Mouse (Mus musculus) ovary, postnatal 36 days (tissue): Measurements from ENCODE around the gene Polh.

ENCODE experiments used
- DNase-seq: peaks from one replicate; pipeline ENCODE4 v3.0.0; 2022; ENCODE audit warnings: low spot score, mixed read lengths

The Polh gene

GRCm38 (mm10) chr17:46202421-46203071 is at the start of gene Polh, which contains the start of gene Xpo5:
Gene Polh, minus strand, starts transcription at chr17:46202645.
Gene Xpo5, plus strand, starts transcription at chr17:46202782.
- peak; percentile 94 for DNase-seq

GRCm38 (mm10) chr17:46251174-46251573 is 48.7 kb upstream of the Polh start:
- DNase-seq = no peak

GRCm38 (mm10) chr17:46248189-46248522 is 45.7 kb upstream of the Polh start:
- DNase-seq = no peak

- peak; percentile 92 for DNase-seq
Observed at GRCm38 (mm10) chr17:46247512-46248188, 45.2 kb upstream of the Polh start, which contains the start of the genes Polr1c and Yipf3. Gene Polr1c, minus strand, starts transcription at chr17:46248054. Gene Yipf3, plus strand, starts transcription at chr17:46248080.

GRCm38 (mm10) chr17:46244579-46244978 is 42.1 kb upstream of the Polh start:
- peak; percentile 42 for DNase-seq

- no peak for DNase-seq
Observed at GRCm38 (mm10) chr17:46243624-46244023, 41.2 kb upstream of the Polh start.

GRCm38 (mm10) chr17:46242993-46243392 is 40.5 kb upstream of the Polh start:
- DNase-seq = no peak

DNA sequence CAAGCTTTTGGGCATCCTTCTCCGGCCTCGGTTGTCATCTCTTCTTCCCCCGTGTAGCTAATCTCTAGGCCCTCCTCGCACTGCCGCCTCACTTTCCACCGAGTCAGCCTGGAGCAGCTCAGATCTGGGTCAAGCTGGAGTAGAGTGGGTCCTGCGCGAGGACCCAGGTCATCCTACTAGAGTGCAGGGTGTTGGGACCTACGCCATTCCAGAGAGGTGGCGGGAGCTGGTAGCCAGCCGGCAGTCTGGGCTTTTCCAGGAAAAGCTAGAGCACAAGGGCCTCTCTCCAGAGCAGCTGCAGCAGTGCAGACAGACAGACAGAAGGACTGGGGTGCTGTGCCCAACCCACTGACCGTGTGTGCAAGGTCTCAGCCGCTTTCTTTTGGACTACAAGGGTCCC is 39.8 kb upstream of the Polh start:
- no peak for DNase-seq

- no peak for DNase-seq
Observed at GRCm38 (mm10) chr17:46241471-46241870, 39.0 kb upstream of the Polh start.

DNA sequence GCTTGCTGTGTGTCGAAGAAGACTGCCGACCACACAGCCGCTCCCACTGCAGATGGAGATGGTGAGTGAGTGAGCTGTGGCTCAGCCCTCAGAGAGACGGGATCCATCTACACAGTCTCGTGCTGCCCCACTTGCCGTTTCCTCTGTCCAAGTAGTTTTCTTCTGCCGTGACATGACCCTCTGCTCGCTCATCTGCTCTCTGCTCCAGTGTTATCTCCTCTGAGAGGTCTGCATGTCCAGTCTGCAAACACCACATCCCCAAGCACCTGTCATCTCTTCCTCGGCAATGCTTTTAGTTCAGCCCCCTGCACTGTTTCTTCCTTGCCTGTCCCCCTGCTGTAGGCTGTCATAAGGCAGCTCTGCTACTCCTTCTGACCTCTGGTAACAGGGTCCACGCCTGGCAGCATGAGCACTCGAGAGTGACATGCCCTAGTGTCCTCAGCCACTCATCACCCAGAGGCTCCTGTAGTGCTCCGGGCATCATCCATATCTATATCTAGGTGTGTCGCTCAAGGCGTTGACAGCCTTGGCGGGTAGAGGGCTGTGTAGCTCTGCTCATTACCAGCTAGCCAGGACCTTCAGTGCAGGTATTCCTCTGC is 37.2 kb upstream of the Polh start:
- DNase-seq = no peak

DNA sequence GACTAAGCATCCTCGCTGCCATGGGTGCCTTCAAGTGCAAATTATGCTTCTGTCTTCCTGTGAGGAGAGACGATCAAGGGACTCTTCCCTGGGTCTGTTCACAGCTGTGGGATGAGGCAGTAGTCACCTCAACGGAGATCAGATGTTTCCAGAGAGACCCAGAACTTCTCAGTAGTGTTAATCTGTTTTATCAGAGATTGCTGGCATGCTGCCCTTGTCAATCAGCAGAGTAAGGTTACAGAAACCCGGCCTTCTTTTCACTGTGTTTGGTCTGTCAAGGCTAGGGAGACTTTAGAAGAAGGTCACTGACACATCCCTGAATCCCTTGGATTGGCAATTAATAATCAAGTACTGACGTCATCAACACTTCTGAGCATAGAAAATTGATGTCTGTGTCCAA is 35.0 kb upstream of the Polh start:
- DNase-seq = no peak

GRCm38 (mm10) chr17:46237079-46237478 is 34.6 kb upstream of the Polh start:
- DNase-seq = no peak

DNA sequence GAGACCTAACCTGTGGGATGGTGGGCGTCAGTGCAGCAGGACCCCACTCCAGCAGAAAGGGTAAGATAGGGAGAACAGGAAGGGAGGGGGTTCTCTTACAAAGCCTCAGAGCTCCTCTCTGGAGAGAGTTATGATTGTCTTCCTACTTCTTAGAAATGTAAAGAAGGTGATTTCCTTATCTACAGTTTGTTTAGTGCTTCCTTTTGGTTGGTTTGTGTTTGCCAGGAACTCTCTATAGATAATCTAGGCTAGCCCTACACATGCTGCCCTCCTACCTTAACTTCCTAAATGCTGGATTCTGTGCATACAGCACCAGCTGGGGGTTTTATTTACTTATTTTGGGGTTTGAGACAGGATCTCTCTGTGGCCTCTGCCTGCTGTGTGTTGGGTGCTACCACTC is 33.6 kb upstream of the Polh start:
- DNase-seq = no peak

DNA sequence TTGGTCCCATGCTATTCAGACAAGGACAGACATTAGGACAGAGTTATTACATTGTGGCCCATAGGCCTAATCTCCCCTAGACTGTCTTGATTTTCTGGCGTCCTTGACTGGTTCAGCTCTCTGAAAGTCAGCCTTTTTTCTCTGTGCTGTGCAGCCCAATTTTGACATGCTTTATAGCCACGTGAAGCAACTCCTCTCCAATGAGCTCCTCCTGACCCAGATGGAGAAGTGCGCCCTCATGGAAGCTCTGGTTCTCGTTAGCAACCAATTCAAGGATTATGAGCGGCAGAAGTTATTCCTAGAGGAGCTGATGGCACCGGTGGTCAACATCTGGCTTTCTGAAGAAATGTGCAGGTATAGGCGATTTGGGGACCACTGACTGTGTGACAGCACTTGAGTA is 25.1 kb upstream of the Polh start:
- DNase-seq = no peak

- no peak for DNase-seq
Observed at GRCm38 (mm10) chr17:46221601-46222000, 19.2 kb upstream of the Polh start.

DNA sequence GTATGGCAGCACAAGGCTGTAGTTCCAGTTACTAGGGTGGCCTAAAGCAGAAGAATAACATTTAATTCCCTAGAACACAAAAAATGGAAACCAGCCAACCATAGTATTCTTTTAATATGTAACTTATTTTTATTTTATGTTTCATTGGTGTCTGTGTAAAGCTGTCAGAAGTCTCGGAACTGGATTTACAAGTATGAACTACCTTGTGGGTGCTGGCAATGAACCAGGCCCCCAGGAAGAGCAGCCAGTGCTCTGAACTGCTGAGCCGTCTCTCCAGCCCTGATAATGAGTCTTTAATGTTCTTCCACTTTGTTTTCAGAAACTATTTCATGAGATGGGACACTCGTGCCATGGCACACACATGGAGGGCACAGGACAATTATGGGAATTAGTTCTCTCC is 8.1 kb upstream of the Polh start:
- no peak for DNase-seq

DNA sequence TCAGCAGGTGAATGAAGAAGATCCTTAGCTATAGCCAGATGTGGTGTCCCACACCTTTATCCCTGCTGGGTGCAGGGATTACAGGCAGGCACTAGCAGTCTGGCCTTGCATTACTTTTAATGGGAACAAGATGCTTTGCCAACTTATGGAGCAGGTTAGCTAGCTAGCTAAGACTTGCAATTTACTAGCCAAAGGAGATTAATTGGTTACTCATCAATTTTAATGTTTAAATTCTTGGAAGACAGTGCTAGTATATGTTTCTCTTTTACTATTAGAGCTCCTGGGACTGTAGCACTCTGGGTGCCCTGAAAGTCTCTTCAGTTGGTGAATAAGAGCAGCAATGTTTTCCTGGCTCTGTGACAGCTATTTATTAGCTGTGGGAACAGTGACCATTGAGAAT is 4.2 kb upstream of the Polh start:
- DNase-seq = no peak

- DNase-seq = no peak
Observed at GRCm38 (mm10) chr17:46203078-46203477, 633 bp upstream of the Polh start.

DNA sequence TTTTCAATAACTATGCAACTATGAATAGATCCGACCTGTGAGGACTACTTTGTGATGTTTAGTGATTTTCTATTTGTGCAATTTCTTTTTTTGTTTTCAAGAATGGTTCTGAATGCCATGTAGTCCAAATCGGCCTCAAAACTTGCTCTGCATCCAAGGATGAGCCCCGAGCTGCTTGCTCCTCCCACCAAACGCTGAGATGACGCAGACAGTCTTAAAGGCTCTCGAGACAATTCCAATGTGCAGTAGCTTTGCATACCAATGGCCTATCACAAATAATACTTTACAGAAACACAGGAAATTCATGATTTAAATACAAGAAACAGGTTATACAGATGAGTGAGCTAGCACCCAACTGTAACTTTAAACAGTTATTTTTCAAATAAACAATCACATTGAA is 1.3 kb downstream of the Polh start:
- DNase-seq = no peak

DNA sequence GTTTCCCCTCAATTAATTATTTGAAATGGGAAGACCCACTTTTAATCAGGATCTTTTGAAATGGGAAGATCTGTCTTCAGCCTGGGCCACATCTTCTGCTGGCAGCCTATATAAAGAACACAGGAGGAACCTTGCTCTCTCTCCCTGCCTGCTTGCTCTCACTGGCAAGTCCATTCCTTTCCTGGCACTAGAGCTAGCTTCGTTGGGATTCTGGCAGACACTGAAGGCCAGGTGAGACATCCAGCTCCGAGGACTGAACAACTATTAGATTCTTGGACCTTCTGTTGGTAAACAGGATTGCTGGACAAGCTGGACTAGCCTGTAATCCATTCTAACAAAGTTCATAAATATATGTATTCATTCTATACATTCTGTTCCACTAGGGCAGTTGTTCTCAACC is 13.6 kb downstream of the Polh start:
- DNase-seq = no peak

- DNase-seq = no peak
Observed at GRCm38 (mm10) chr17:46182273-46182672, 20.2 kb downstream of the Polh start.

DNA sequence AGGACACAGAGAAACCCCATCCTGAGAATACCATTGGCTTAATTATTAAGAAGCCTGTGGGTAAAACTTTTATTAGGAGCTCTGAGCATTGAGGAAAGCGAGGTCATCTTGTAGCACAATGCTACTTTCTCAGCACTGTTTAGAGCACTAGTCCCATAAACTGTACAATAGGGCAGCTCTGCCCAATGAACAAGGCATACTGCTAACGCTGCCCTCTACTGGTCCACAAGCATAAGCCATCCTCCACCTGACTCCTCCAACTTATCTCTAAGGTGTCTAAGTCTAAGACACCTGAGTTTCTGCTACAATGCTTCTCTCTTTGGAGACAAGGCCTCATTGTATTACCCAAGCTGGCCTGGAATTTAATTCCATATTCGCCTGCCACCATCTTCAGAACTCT is 31.9 kb downstream of the Polh start:
- DNase-seq = no peak

DNA sequence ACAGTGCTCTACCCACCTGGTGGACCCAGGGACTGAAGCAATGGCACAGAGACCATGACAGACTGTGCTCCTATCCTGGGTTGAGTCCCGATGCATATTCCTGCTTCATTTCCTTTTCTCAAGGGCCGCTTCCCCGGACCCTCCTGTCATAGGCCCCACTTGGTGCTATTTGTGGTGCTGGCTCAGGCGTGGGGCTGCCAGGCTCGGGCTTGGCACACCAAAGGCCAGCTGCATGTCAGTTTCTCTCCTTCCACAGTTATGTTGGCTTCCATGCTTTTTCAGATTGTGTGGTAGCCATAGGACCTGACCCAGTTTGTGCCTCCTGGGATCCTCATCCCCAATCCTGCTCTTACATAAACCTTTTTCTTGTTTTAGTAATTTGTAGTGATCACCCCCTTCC is 33.7 kb downstream of the Polh start:
- no peak for DNase-seq

- DNase-seq = no peak
Observed at GRCm38 (mm10) chr17:46168318-46168717, 34.1 kb downstream of the Polh start.
